Mouse (Mus musculus) kidney, adult 2 months (tissue): Measurements from ENCODE around the gene Col4a2. TPM values are rescaled to one million over a fixed set of nuclear protein-coding genes. Genes with fewer than 3 reads are reported as not detected.

Experiments
- DNase-seq: peaks from one replicate; pipeline ENCODE4 v3.0.0; 2021
- H3K27ac ChIP-seq: fragments of 200-500 bp; 2 replicates; pipeline ENCODE4 v1.5.1; 2012; ENCODE audit warnings: low read depth, low read length, control low read depth, inconsistent platforms; ENCODE audit not compliant: insufficient read depth
- H3K27me3 ChIP-seq: fragments of 200-500 bp; replicated peaks from 2 replicates; pipeline ENCODE4 v1.6.1; 2012; ENCODE audit warnings: mild to moderate bottlenecking, moderate library complexity, low read length, inconsistent platforms; ENCODE audit not compliant: control insufficient read depth, insufficient read depth
- H3K36me3 ChIP-seq: fragments of 200-500 bp; 2 replicates; pipeline ENCODE4 v1.6.1; 2012; ENCODE audit warnings: mild to moderate bottlenecking, moderate library complexity, low read length, inconsistent platforms; ENCODE audit not compliant: control insufficient read depth, insufficient read depth
- H3K4me1 ChIP-seq: fragments of 200-500 bp; 2 replicates; pipeline ENCODE4 v1.6.1; 2011; ENCODE audit warnings: low read length; ENCODE audit not compliant: control insufficient read depth, insufficient read depth
- H3K4me3 ChIP-seq: fragments of 200-500 bp; 2 replicates; pipeline ENCODE4 v1.5.1; 2011; ENCODE audit warnings: mild to moderate bottlenecking, low read depth, low read length, control low read depth; ENCODE audit not compliant: insufficient read depth
- CTCF ChIP-seq: fragments of 200-500 bp; conservative IDR thresholded peaks from 2 replicates; pipeline ENCODE4 v1.5.1; 2011; ENCODE audit warnings: low read depth, mild to moderate bottlenecking, control low read depth, low read length, moderate library complexity, mixed read lengths; ENCODE audit not compliant: insufficient read depth, insufficient read length
- POLR2A ChIP-seq: fragments of 200-500 bp; IDR thresholded peaks from one replicate; pipeline ENCODE4 v1.6.1; 2011; ENCODE audit warnings: low read depth, low read length, control low read depth
- WGBS: fragments of 180-500 bp; shearing (Covaris S2); methylation state at CpG from one replicate; pipeline ENCODE4 v1.1.7; 2018; 5-methylcytosine and 5-hydroxymethylcytosine counted together
- polyA plus RNA-seq: library from polyadenylated mRNA; depleted of rRNA; stranded (reverse); fragments of >200 nt; gene quantifications from 2 replicates; pipeline ENCODE4 v1.2.3, GENCODE M21; 2012; rRNA removed

Col4a2 gene
- 75.6 and 83.5 TPM in 2 replicates for polyA plus RNA-seq

DNA sequence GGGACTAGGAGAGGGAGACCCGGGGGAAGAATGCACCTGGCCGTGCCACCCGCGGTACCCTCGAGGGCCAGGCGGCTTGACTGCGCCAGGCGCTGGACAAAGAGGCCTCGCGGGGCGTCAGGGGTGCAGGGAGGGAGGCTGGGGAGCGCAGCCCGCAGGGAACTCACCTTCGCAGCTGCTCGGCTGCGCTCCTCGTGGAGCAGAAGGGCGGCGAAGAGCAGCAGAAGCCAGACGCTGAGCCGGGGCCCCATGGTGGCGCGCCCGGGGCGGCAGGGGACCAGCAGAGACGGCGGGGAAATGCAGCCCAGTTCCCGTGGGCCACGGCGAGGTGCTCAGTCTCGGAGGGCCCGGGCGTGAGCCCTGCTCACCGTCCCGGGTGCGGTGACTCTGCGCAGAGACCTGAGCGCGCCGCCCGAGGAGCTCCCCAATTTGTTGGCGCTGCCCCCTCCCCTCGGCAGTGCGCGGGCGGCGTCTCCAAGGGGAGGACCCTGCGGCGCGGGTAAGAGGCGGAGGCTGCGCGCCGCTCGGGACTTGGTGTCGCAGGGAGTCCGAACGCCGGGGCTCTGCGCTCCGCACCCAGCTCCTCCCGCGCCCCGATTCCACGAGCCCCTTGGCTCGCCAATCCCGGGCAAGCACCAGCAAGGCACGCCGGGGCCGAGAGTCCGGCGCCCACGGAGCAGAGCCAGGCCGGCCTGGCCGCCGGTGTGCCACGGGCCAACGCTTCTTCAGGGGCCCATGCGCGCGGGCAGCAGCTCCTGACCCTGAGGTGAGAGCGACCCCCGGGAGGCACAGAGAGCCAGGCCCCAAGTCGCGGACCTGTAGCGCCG is at the start of gene Col4a2, which contains the start of gene Col4a1:
Gene Col4a2 (plus strand): TSS at position 457 of the 827 bp plus-strand sequence.
Gene Col4a1 (minus strand): TSS at position 478 of the 827 bp plus-strand sequence.
- Histone ChIP-seq H3K27me3 (no peaks in the 10 kb centered on the region), H3K4me3 (peak within 1 kb of the TSS; percentile 89), H3K36me3 (no peaks in the 10 kb centered on the region), H3K4me1 (peaks cover 39% of the 10 kb centered on the region), H3K27ac (peak within 1 kb of the TSS; percentile 85)
- peak; percentile 88 for DNase-seq
- under 1% methylated on average over 85 of the region's 87 CpGs for WGBS
- TF ChIP-seq POLR2A: no peak
- TF ChIP-seq CTCF: no peak

DNA sequence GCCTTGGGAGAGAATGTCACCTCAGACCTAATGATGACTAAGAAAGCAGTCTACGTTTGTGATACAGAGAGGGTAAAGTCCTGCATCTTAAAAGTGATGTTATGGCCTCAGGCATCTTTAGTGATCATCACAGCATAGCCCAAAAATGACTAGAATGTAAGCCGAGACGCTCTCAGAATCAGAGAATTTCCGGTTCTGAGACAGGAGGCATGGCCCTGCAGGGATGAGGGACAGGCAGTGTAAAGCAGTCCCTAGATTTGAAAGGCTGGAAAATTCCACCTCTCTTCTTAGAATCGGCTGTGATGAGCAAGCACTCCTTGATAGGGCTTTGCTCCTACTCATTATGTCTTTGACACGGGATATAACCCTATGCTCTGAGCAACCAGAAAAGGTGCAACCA is 48.8 kb upstream of the Col4a2 start:
- peak; percentile 59 for DNase-seq
- Histone ChIP-seq H3K27ac (peak overlapping the region; percentile 55), H3K4me3 (no peak overlapping the region), H3K36me3 (no peaks in the 10 kb centered on the region), H3K27me3 (no peaks in the 10 kb centered on the region), H3K4me1 (peaks cover 32% of the 10 kb centered on the region)
- WGBS: 56% methylated on average over 6 of the region's 6 CpGs
- TF ChIP-seq CTCF: no peak
- TF ChIP-seq POLR2A: no peak

DNA sequence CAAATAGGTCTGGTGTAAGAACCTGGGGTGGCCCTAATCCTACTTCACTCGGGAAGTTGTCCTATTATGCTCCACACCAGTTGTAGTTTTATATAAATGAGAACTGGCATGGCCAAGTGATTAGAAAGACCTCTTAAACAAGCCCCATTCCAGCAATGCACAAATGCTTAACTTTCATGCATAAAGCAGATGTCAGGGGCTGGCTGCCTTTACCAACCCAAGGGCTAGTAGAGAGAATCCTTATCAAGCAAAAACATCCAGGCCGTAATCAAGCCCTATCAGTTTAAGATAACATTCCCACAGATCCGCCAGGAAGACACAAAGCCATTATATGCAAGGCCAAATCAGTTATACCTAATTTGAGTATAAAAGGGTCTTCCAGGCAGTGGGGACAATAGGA is 46.6 kb upstream of the Col4a2 start:
- Histone ChIP-seq H3K4me1 (peaks cover 27% of the 10 kb centered on the region), H3K27me3 (no peaks in the 10 kb centered on the region), H3K27ac (no peak overlapping the region), H3K36me3 (no peaks in the 10 kb centered on the region), H3K4me3 (no peak overlapping the region)
- 85% methylated on average over 3 of the region's 3 CpGs for WGBS
- no peak for TF ChIP-seq CTCF
- no peak for TF ChIP-seq POLR2A
- no peak for DNase-seq

DNA sequence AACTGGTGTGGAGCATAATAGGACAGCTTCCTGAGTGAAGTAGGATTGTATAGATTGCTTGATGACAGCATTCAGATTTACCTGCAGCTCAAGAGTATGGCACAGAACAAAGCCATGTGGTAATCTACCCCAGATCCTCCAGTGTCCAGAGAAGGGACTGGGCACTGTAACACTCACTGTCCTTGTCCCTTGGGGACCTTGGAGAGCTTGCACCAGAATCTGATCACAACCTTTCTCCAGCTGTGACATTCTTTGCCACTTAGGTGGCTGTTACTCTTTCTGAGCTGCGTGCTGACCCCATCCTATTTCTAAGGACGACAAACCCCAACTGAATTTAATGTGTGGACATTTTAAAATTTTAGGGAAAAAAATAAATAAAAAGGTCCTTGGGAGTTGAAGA is 46.1 kb upstream of the Col4a2 start:
- 90% methylated on average over 2 of the region's 2 CpGs for WGBS
- H3K4me1 ChIP-seq: peaks cover 29% of the 10 kb centered on the region
- DNase-seq: no peak

DNA sequence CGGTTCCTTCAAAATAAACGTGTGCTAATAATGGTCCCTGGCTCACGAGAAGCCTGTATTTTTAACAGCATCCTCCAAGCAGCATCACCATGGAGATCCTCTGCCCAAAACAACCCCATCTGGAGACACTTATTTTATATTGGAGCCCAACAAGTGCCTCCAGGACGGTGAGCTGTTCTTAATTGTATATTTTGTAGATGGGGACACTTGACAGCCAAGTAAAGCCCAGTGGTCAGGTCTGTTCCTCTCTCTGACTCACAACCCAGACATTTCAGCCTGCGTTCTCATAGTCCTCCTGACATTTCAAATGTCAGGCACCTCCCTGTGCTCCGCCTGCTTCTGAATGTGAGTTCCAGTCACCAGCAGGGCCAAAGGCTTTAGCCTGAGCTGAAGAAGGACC is 43.9 kb upstream of the Col4a2 start:
- WGBS: 75% methylated on average over 6 of the region's 6 CpGs
- Histone ChIP-seq H3K27ac (no peak overlapping the region), H3K36me3 (no peaks in the 10 kb centered on the region), H3K27me3 (no peaks in the 10 kb centered on the region), H3K4me3 (no peak overlapping the region), H3K4me1 (peaks cover 31% of the 10 kb centered on the region)
- DNase-seq: no peak
- TF ChIP-seq POLR2A: no peak
- TF ChIP-seq CTCF: no peak

More for the DNA sequence above, 46.1 kb upstream of the Col4a2 start:
- Histone ChIP-seq H3K4me3 (no peak overlapping the region), H3K36me3 (no peaks in the 10 kb centered on the region), H3K27ac (no peak overlapping the region), H3K27me3 (no peaks in the 10 kb centered on the region)
- TF ChIP-seq CTCF: no peak

DNA sequence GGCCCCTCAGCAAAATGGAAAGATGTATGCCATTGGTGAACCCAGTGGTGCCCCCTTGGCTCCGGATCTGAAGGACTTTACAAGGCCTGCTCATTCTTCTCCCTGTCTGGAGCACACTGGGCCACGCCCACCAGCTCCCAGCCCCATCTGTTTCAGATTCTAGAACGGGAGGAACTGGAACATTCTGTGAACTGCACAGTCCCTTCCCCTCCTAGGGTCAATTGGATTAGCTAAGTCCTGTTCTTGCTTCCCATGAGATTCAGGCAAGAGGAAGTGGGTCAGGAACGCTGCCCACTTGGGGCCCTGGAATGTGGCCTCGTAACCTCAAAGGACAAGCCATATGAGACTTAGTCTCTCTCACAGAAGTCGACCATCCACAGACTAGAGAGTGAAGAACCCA is 41.8 kb upstream of the Col4a2 start:
- Histone ChIP-seq H3K4me3 (no peak overlapping the region), H3K36me3 (no peaks in the 10 kb centered on the region), H3K27ac (peak overlapping the region; percentile 28; the same call in 1 of the 2 replicates), H3K27me3 (no peaks in the 10 kb centered on the region), H3K4me1 (peaks cover 27% of the 10 kb centered on the region)
- peak; percentile 83 for DNase-seq
- TF ChIP-seq POLR2A: no peak
- TF ChIP-seq CTCF: no peak
- 43% methylated on average over 6 of the region's 6 CpGs for WGBS

DNA sequence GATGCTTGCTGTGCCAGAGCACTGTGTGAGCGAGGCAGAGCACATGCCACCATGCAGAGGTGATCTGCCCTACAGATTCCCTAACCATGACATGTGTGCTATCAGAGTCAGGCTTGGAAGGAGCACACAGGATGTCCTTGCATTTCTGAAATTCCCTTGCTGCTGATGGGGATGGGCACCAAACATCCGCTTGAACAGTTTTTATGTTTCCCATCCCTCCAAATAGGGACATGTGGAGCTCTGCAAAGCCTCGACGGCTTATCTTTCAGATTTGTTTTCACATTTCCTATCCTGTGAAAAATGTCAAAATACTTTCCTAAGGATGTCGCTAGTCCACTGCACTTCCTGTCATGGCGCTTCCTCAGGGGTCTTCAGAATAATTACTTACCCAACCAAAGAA is 40.4 kb upstream of the Col4a2 start:
- peak overlapping the region; percentile 26 for H3K27ac ChIP-seq
- TF ChIP-seq POLR2A (no peak), CTCF (no peak)
- peak; percentile 66 for DNase-seq
- H3K27me3 ChIP-seq: no peaks in the 10 kb centered on the region
- H3K4me1 ChIP-seq: peaks cover 32% of the 10 kb centered on the region
- 65% methylated on average over 6 of the region's 6 CpGs for WGBS
- no peak overlapping the region for H3K4me3 ChIP-seq
- H3K36me3 ChIP-seq: no peaks in the 10 kb centered on the region
